ENCODE assay signal across 26 mouse cellular contexts in genomic region chr2:45028091-45028638, GRCm38 (mm10).
DNase-seq lines count a peak whose midpoint lies in the region; ATAC-seq and TF ChIP-seq lines count a peak whose summit lies in the region.
"Had no signal": no experiment of that assay in that cellular context is flagged by ENCODE, and none has a peak within 500 bp of the region (broad histone marks: within the 10 kb centered on the region; RNA-seq: fewer than 3 reads in every experiment).

No protein-coding gene starts in this region.

- no peak for TF ChIP-seq CTCF in testis, adult 2 months (IDR thresholded peaks at IDR 0.05; ENCODE audit: control insufficient read depth, insufficient read depth, insufficient replicate concordance, low read depth, low read length)

- no peaks in the 10 kb centered on the region for H3K27me3 ChIP-seq in forebrain, embryonic 13.5 days
- H3K27me3 ChIP-seq in forebrain, embryonic 11.5 days (ENCODE audit: control insufficient read depth, insufficient read depth, low read length), result no peaks in the 10 kb centered on the region
- H3K27me3 ChIP-seq in intestine, embryonic 14.5 days (replicated peaks; ENCODE audit: control insufficient read depth, insufficient read depth, low read length), result no peaks in the 10 kb centered on the region
- H3K27me3 ChIP-seq in intestine, embryonic 15.5 days (replicated peaks), result no peaks in the 10 kb centered on the region
- no peaks in the 10 kb centered on the region for H3K27me3 ChIP-seq in testis, adult 2 months (ENCODE audit: control insufficient read depth, insufficient read depth, low read length)
- no peaks in the 10 kb centered on the region for H3K27me3 ChIP-seq in embryonic facial prominence, embryonic 10.5 days (replicated peaks; ENCODE audit: low read depth, poor library complexity, severe bottlenecking)
- H3K27me3 ChIP-seq: embryonic facial prominence, embryonic 13.5 days; heart, embryonic 13.5 days; hindbrain, embryonic 13.5 days; liver, embryonic 13.5 days; midbrain, embryonic 15.5 days; stomach, embryonic 15.5 days had no signal

- ATAC-seq in forebrain, embryonic 13.5 days, result no peak
- ATAC-seq in forebrain, embryonic 11.5 days (replicated peaks; ENCODE audit: low FRiP score), result no peak
- ATAC-seq in intestine, embryonic 14.5 days (replicated peaks; ENCODE audit: low FRiP score, low TSS enrichment, low read depth), result no peak
- no peak for ATAC-seq in intestine, embryonic 15.5 days
- ATAC-seq: CD4-positive, CD25-positive, alpha-beta regulatory T cell, adult 4 months; inflammation-experienced regulatory T-cells, adult 6 months; midbrain, embryonic 15.5 days had no signal

- peaks cover 72% of the 10 kb centered on the region for H3K4me1 ChIP-seq in forebrain, embryonic 13.5 days
- H3K4me1 ChIP-seq in forebrain, embryonic 11.5 days (replicated peaks; ENCODE audit: control insufficient read depth, insufficient read depth, low read length), result peaks cover 8% of the 10 kb centered on the region
- H3K4me1 ChIP-seq in intestine, embryonic 14.5 days (replicated peaks; ENCODE audit: control insufficient read depth, insufficient read depth, low read length), result peaks cover 11% of the 10 kb centered on the region; the same call in 1 of the 2 replicates
- peaks cover 6% of the 10 kb centered on the region; the same call in 1 of the 2 replicates for H3K4me1 ChIP-seq in intestine, embryonic 15.5 days (replicated peaks)
- H3K4me1 ChIP-seq in testis, adult 2 months (ENCODE audit: control insufficient read depth, insufficient read depth, low read length), result no peaks in the 10 kb centered on the region
- peaks cover 40% of the 10 kb centered on the region for H3K4me1 ChIP-seq in embryonic facial prominence, embryonic 10.5 days
- H3K4me1 ChIP-seq: stomach, embryonic 15.5 days had no signal

- no peak for DNase-seq in forebrain, embryonic 11.5 days (ENCODE audit: low spot score)
- peak; percentile 35 for DNase-seq in intestine, embryonic 14.5 days (ENCODE audit: low spot score)
- no peak for DNase-seq in testis, postnatal 10 days (ENCODE audit: low spot score)
- no peak for DNase-seq in embryonic facial prominence, embryonic 10.5 days (ENCODE audit: low spot score)
- DNase-seq: adrenal gland, postnatal 25 days; cerebellum, adult 9-10 months; gastrocnemius, postnatal 10 days; heart, postnatal 14 days; kidney, adult 9 months; kidney, postnatal 25 days; liver, embryonic 13.5 days; lung, adult 2 months; lung, postnatal 14 days; thymus, adult 2 months; thymus, postnatal 4 days had no signal

- no peaks in the 10 kb centered on the region for H3K36me3 ChIP-seq in forebrain, embryonic 13.5 days (ENCODE audit: poor library complexity, severe bottlenecking)
- no peaks in the 10 kb centered on the region for H3K36me3 ChIP-seq in forebrain, embryonic 11.5 days (ENCODE audit: control insufficient read depth, insufficient read depth, low read length)
- H3K36me3 ChIP-seq in intestine, embryonic 14.5 days (ENCODE audit: control insufficient read depth, insufficient read depth, low read length), result no peaks in the 10 kb centered on the region
- no peaks in the 10 kb centered on the region for H3K36me3 ChIP-seq in intestine, embryonic 15.5 days
- H3K36me3 ChIP-seq in testis, adult 2 months (ENCODE audit: control insufficient read depth, insufficient read depth, low read length), result no peaks in the 10 kb centered on the region
- no peaks in the 10 kb centered on the region for H3K36me3 ChIP-seq in embryonic facial prominence, embryonic 10.5 days (replicated peaks)
- H3K36me3 ChIP-seq: embryonic facial prominence, embryonic 13.5 days; heart, embryonic 13.5 days; hindbrain, embryonic 13.5 days; liver, embryonic 13.5 days; midbrain, embryonic 15.5 days; stomach, embryonic 15.5 days had no signal

- WGBS in forebrain, embryonic 13.5 days, result 55% methylated on average over 7 of the region's 7 CpGs
- 61% methylated on average over 7 of the region's 7 CpGs for WGBS in forebrain, embryonic 11.5 days
- whole genome bisulfite sequencing in intestine, embryonic 14.5 days, result 80% methylated on average over 7 of the region's 7 CpGs
- 86% methylated on average over 7 of the region's 7 CpGs for whole genome bisulfite sequencing in intestine, embryonic 15.5 days
- WGBS in embryonic facial prominence, embryonic 10.5 days, result 80% methylated on average over 7 of the region's 7 CpGs

- H3K4me2 ChIP-seq in forebrain, embryonic 13.5 days, result no peak overlapping the region
- no peak overlapping the region for H3K4me2 ChIP-seq in forebrain, embryonic 11.5 days (ENCODE audit: low read depth, low read length, severe bottlenecking)
- no peak overlapping the region for H3K4me2 ChIP-seq in intestine, embryonic 14.5 days (ENCODE audit: low read length)
- no peak overlapping the region for H3K4me2 ChIP-seq in intestine, embryonic 15.5 days (replicated peaks)
- H3K4me2 ChIP-seq: embryonic facial prominence, embryonic 13.5 days; heart, embryonic 13.5 days; hindbrain, embryonic 13.5 days; liver, embryonic 13.5 days; midbrain, embryonic 15.5 days; stomach, embryonic 15.5 days had no signal

- H3K9me3 ChIP-seq in forebrain, embryonic 13.5 days (replicated peaks), result no peaks in the 10 kb centered on the region
- no peaks in the 10 kb centered on the region for H3K9me3 ChIP-seq in forebrain, embryonic 11.5 days (ENCODE audit: control insufficient read depth, low read length)
- no peaks in the 10 kb centered on the region for H3K9me3 ChIP-seq in intestine, embryonic 14.5 days (ENCODE audit: control insufficient read depth, low read length)
- no peaks in the 10 kb centered on the region for H3K9me3 ChIP-seq in intestine, embryonic 15.5 days
- H3K9me3 ChIP-seq in embryonic facial prominence, embryonic 10.5 days, result no peaks in the 10 kb centered on the region
- H3K9me3 ChIP-seq: embryonic facial prominence, embryonic 13.5 days; heart, embryonic 13.5 days; hindbrain, embryonic 13.5 days; liver, embryonic 13.5 days; midbrain, embryonic 15.5 days; stomach, embryonic 15.5 days had no signal

- H3K4me3 ChIP-seq in forebrain, embryonic 13.5 days, result no peak overlapping the region
- H3K4me3 ChIP-seq in forebrain, embryonic 11.5 days (ENCODE audit: low read depth, low read length), result no peak overlapping the region
- no peak overlapping the region for H3K4me3 ChIP-seq in intestine, embryonic 14.5 days (ENCODE audit: low read depth, low read length)
- H3K4me3 ChIP-seq in intestine, embryonic 15.5 days (replicated peaks), result no peak overlapping the region
- H3K4me3 ChIP-seq in testis, adult 2 months (ENCODE audit: control insufficient read depth, low read depth, low read length), result no peak overlapping the region
- H3K4me3 ChIP-seq in embryonic facial prominence, embryonic 10.5 days, result no peak overlapping the region
- H3K4me3 ChIP-seq: embryonic facial prominence, embryonic 13.5 days; erythroblast, embryonic 14.5 days; heart, embryonic 13.5 days; hindbrain, embryonic 13.5 days; liver, embryonic 13.5 days; midbrain, embryonic 15.5 days; stomach, embryonic 15.5 days had no signal

- no peak for TF ChIP-seq POLR2A in testis, adult 2 months (IDR thresholded peaks at IDR 0.05; ENCODE audit: control insufficient read depth, low read depth, low read length)

- H3K9ac ChIP-seq in forebrain, embryonic 13.5 days, result no peak overlapping the region
- no peak overlapping the region for H3K9ac ChIP-seq in forebrain, embryonic 11.5 days (ENCODE audit: low read length)
- H3K9ac ChIP-seq in intestine, embryonic 14.5 days (ENCODE audit: low read length), result no peak overlapping the region
- no peak overlapping the region for H3K9ac ChIP-seq in intestine, embryonic 15.5 days
- H3K9ac ChIP-seq: embryonic facial prominence, embryonic 13.5 days; heart, embryonic 13.5 days; hindbrain, embryonic 13.5 days; liver, embryonic 13.5 days; midbrain, embryonic 15.5 days; stomach, embryonic 15.5 days had no signal

- H3K27ac ChIP-seq in forebrain, embryonic 13.5 days, result peak overlapping the region; percentile 0; the same call in 1 of the 2 replicates
- no peak overlapping the region for H3K27ac ChIP-seq in forebrain, embryonic 11.5 days (ENCODE audit: low read depth, low read length)
- H3K27ac ChIP-seq in intestine, embryonic 14.5 days (ENCODE audit: low read depth), result no peak overlapping the region
- H3K27ac ChIP-seq in intestine, embryonic 15.5 days, result no peak overlapping the region
- peak overlapping the region; percentile 49; the same call in 1 of the 2 replicates for H3K27ac ChIP-seq in testis, adult 2 months (ENCODE audit: control insufficient read depth, insufficient read depth, low read depth, low read length)
- no peak overlapping the region for H3K27ac ChIP-seq in embryonic facial prominence, embryonic 10.5 days (replicated peaks)
- H3K27ac ChIP-seq: embryonic facial prominence, embryonic 13.5 days; heart, embryonic 13.5 days; hindbrain, embryonic 13.5 days; liver, embryonic 13.5 days; midbrain, embryonic 15.5 days; stomach, embryonic 15.5 days had no signal

Comparison
In these comparisons a context has a peak if more than half of its experiments do, and no peak if none do; other contexts are left out.
1. H3K27ac ChIP-seq: peak in forebrain, embryonic 13.5 days (single experiment) and testis, adult 2 months (single experiment); none in forebrain, embryonic 11.5 days (single experiment), intestine, embryonic 14.5 days (single experiment), intestine, embryonic 15.5 days (single experiment) and embryonic facial prominence, embryonic 10.5 days (single experiment).